Mouse (Mus musculus): ENCODE results near the gene L3mbtl2.
A peak's percentile ranks its signal among the peaks of the same experiment; 100 is the strongest.
"Not testable (repeated sequence)": the region's sequence is repeated elsewhere in the genome, so short reads cannot be mapped to it uniquely, and the experiment has no call there.

The L3mbtl2 gene

GRCm38 (mm10) chr15:81663697-81664561 is at the start of gene L3mbtl2:
Gene L3mbtl2, plus strand, starts transcription at chr15:81663889.
- peak; percentile 89 for DNase-seq (ENCODE audit: extremely low read depth, insufficient read length, low spot score)

- peak; percentile 34 for DNase-seq (ENCODE audit: extremely low read depth, insufficient read length, low spot score)
Observed at GRCm38 (mm10) chr15:81649516-81650455, 13.9 kb upstream of the L3mbtl2 start.

GRCm38 (mm10) chr15:81650636-81651035 is 13.1 kb upstream of the L3mbtl2 start:
- no peak for DNase-seq (ENCODE audit: extremely low read depth, insufficient read length, low spot score)

- DNase-seq (ENCODE audit: extremely low read depth, insufficient read length, low spot score), result no peak
Observed at GRCm38 (mm10) chr15:81661701-81662100, 2.0 kb upstream of the L3mbtl2 start.

- no peak for DNase-seq (ENCODE audit: extremely low read depth, insufficient read length, low spot score)
Observed at GRCm38 (mm10) chr15:81663281-81663680, 408 bp upstream of the L3mbtl2 start.

GRCm38 (mm10) chr15:81666957-81667356 is 3.3 kb downstream of the L3mbtl2 start:
- no peak for DNase-seq (ENCODE audit: extremely low read depth, insufficient read length, low spot score)

- DNase-seq (ENCODE audit: extremely low read depth, insufficient read length, low spot score), result no peak
Observed at GRCm38 (mm10) chr15:81670231-81670640, 6.5 kb downstream of the L3mbtl2 start.

GRCm38 (mm10) chr15:81676637-81677036 is 12.9 kb downstream of the L3mbtl2 start:
- DNase-seq (ENCODE audit: extremely low read depth, insufficient read length, low spot score), result no peak

- no peak for DNase-seq (ENCODE audit: extremely low read depth, insufficient read length, low spot score)
Observed at GRCm38 (mm10) chr15:81680301-81680805, 16.7 kb downstream of the L3mbtl2 start.

GRCm38 (mm10) chr15:81693366-81693966 is 29.8 kb downstream of the L3mbtl2 start:
- DNase-seq (ENCODE audit: extremely low read depth, insufficient read length, low spot score), result no peak

GRCm38 (mm10) chr15:81693967-81694881 is 30.5 kb downstream of the L3mbtl2 start:
- DNase-seq (ENCODE audit: extremely low read depth, insufficient read length, low spot score), result no peak

- no peak for DNase-seq (ENCODE audit: extremely low read depth, insufficient read length, low spot score)
Observed at GRCm38 (mm10) chr15:81694891-81695290, 31.2 kb downstream of the L3mbtl2 start.

- no peak for DNase-seq (ENCODE audit: extremely low read depth, insufficient read length, low spot score)
Observed at GRCm38 (mm10) chr15:81697175-81697574, 33.5 kb downstream of the L3mbtl2 start, which contains the start of gene Chadl. Gene Chadl, minus strand, starts transcription at chr15:81697287.

GRCm38 (mm10) chr15:81697847-81698246 is 34.2 kb downstream of the L3mbtl2 start:
- no peak for DNase-seq (ENCODE audit: extremely low read depth, insufficient read length, low spot score)

- DNase-seq (ENCODE audit: extremely low read depth, insufficient read length, low spot score), result no peak
Observed at GRCm38 (mm10) chr15:81698532-81698931, 34.8 kb downstream of the L3mbtl2 start.

- DNase-seq (ENCODE audit: extremely low read depth, insufficient read length, low spot score), result no peak
Observed at GRCm38 (mm10) chr15:81700161-81700560, 36.5 kb downstream of the L3mbtl2 start.

- no peak for DNase-seq (ENCODE audit: extremely low read depth, insufficient read length, low spot score)
Observed at GRCm38 (mm10) chr15:81700601-81701000, 36.9 kb downstream of the L3mbtl2 start.

- not testable (repeated sequence) for DNase-seq (ENCODE audit: extremely low read depth, insufficient read length, low spot score)
Observed at GRCm38 (mm10) chr15:81701350-81701749, 37.7 kb downstream of the L3mbtl2 start.

GRCm38 (mm10) chr15:81702306-81703093 is 38.8 kb downstream of the L3mbtl2 start:
- no peak for DNase-seq (ENCODE audit: extremely low read depth, insufficient read length, low spot score)
